Mouse (Mus musculus) neutrophil, adult 83 days (primary cell): Measurements from ENCODE around the gene Zfp558. TPM values are rescaled to one million over a fixed set of nuclear protein-coding genes. Genes with fewer than 3 reads are reported as not detected.

ENCODE experiments used
- total RNA-seq, 2 experiments: library from RNA; stranded (reverse); gene quantifications; one replicate each; pipeline ENCODE4 v1.2.4; 2023

Gene Zfp558
- under 1 TPM; 0.24 to 0.50 TPM for total RNA-seq

GRCm38 (mm10) chr9:18478168-18478567 is at the start of gene Zfp558, which contains the start of gene Mbd3l1:
TSS of gene Zfp558 (minus strand) at chr9:18478268.
TSS of gene Mbd3l1 (plus strand) at chr9:18478359.

GRCm38 (mm10) chr9:18430354-18430753 is 47.7 kb downstream of the Zfp558 start, which contains the start of gene Mbd3l2:
TSS of gene Mbd3l2 (plus strand) at chr9:18430654.

Other genes starting within 250 kb of the Zfp558 start
- gene Chordc1, start 186.1 kb downstream of the Zfp558 start, total RNA-seq: 10 to 100 TPM; 29.6 to 30.7 TPM
- not detected for gene Naalad2, start 75.3 kb downstream of the Zfp558 start, total RNA-seq
- gene Ubtfl1, start 73.8 kb downstream of the Zfp558 start, total RNA-seq: not detected
- not detected for gene Mbd3l2, start 47.6 kb downstream of the Zfp558 start, total RNA-seq
- not detected for gene Mbd3l1, start 91 bp upstream of the Zfp558 start, total RNA-seq
- gene Muc16, start 196.3 kb upstream of the Zfp558 start, total RNA-seq: not detected